Mouse (Mus musculus): ENCODE measurements around the gene Comp. TPM values are rescaled to one million over a fixed set of nuclear protein-coding genes. Genes with fewer than 3 reads are reported as not detected.

Comp gene
- total RNA-seq, 2 experiments from 2014 or later = 0.14 TPM; not detected in 1

- intact Hi-C loops (cut with DNase I) = no loop called here
- DNase-seq (ENCODE audit: extremely low spot score in 1 of 2, low spot score in 2 of 2) = no peak
Observed at GRCm38 (mm10) chr8:70351035-70351999, 22.0 kb upstream of the Comp start.

GRCm38 (mm10) chr8:70352000-70352384 is 21.4 kb upstream of the Comp start:
- DNase-seq (ENCODE audit: extremely low spot score in 1 of 2, low spot score in 2 of 2) = no peak
- intact Hi-C loops (cut with DNase I) = no loop called here

- intact Hi-C loops (cut with DNase I) = no loop called here
- peak in 1 of 2 experiments; percentile 57 for DNase-seq (ENCODE audit: extremely low spot score in 1 of 2, low spot score in 2 of 2)
Observed at GRCm38 (mm10) chr8:70352657-70353151, 20.7 kb upstream of the Comp start.

- intact Hi-C loops (cut with DNase I) = no loop called here
- peak; percentile 98 to 100 for DNase-seq (ENCODE audit: extremely low spot score in 1 of 2, low spot score in 2 of 2)
Observed at GRCm38 (mm10) chr8:70353194-70353817, 20.1 kb upstream of the Comp start, which contains the start of gene Upf1. TSS of gene Upf1 (minus strand) at chr8:70353278.

GRCm38 (mm10) chr8:70354004-70354403 is 19.4 kb upstream of the Comp start:
- DNase-seq (ENCODE audit: extremely low spot score in 1 of 2, low spot score in 2 of 2) = no peak
- intact Hi-C loops (cut with DNase I) = no loop called here

- DNase-seq (ENCODE audit: extremely low spot score in 1 of 2, low spot score in 2 of 2) = no peak
- intact Hi-C loops (cut with DNase I) = no loop called here
Observed at GRCm38 (mm10) chr8:70356111-70356510, 17.2 kb upstream of the Comp start.

- intact Hi-C loops (cut with DNase I) = no loop called here
Observed at GRCm38 (mm10) chr8:70359411-70359810, 13.9 kb upstream of the Comp start.

GRCm38 (mm10) chr8:70360769-70361168 is 12.6 kb upstream of the Comp start:
- intact Hi-C loops (cut with DNase I) = no loop called here
- no peak for DNase-seq (ENCODE audit: extremely low spot score in 1 of 2, low spot score in 2 of 2)

More at GRCm38 (mm10) chr8:70359411-70359810, 13.9 kb upstream of the Comp start:
- DNase-seq (ENCODE audit: extremely low spot score in 1 of 2, low spot score in 2 of 2) = peak in 1 of 2 experiments; percentile 65

- DNase-seq (ENCODE audit: extremely low spot score in 1 of 2, low spot score in 2 of 2) = no peak
- intact Hi-C loops (cut with DNase I) = no loop called here
Observed at GRCm38 (mm10) chr8:70361484-70362032, 11.8 kb upstream of the Comp start.

GRCm38 (mm10) chr8:70364066-70364465 is 9.3 kb upstream of the Comp start:
- intact Hi-C loops (cut with DNase I) = no loop called here
- DNase-seq (ENCODE audit: extremely low spot score in 1 of 2, low spot score in 2 of 2) = peak in 1 of 2 experiments; percentile 59

GRCm38 (mm10) chr8:70366588-70366987 is 6.8 kb upstream of the Comp start:
- DNase-seq (ENCODE audit: extremely low spot score in 1 of 2, low spot score in 2 of 2) = no peak
- intact Hi-C loops (cut with DNase I) = no loop called here

- intact Hi-C loops (cut with DNase I) = no loop called here
- DNase-seq (ENCODE audit: extremely low spot score in 1 of 2, low spot score in 2 of 2) = no peak
Observed at GRCm38 (mm10) chr8:70370476-70370875, 2.9 kb upstream of the Comp start.

GRCm38 (mm10) chr8:70371951-70372350 is 1.4 kb upstream of the Comp start:
- DNase-seq (ENCODE audit: extremely low spot score in 1 of 2, low spot score in 2 of 2) = no peak
- intact Hi-C loops (cut with DNase I) = no loop called here

GRCm38 (mm10) chr8:70374318-70374927 is 1.1 kb downstream of the Comp start:
- DNase-seq (ENCODE audit: extremely low spot score in 1 of 2, low spot score in 2 of 2) = peak in 1 of 2 experiments; percentile 84
- intact Hi-C loops (cut with DNase I) = no loop called here

GRCm38 (mm10) chr8:70375212-70375859 is 2.0 kb downstream of the Comp start:
- intact Hi-C loops (cut with DNase I) = no loop called here
- no peak for DNase-seq (ENCODE audit: extremely low spot score in 1 of 2, low spot score in 2 of 2)

- intact Hi-C loops (cut with DNase I) = no loop called here
- DNase-seq (ENCODE audit: extremely low spot score in 1 of 2, low spot score in 2 of 2) = no peak
Observed at GRCm38 (mm10) chr8:70376275-70376741, 3.0 kb downstream of the Comp start.

- intact Hi-C loops (cut with DNase I) = no loop called here
- DNase-seq (ENCODE audit: extremely low spot score in 1 of 2, low spot score in 2 of 2) = no peak
Observed at GRCm38 (mm10) chr8:70377049-70377448, 3.7 kb downstream of the Comp start.

- no peak for DNase-seq (ENCODE audit: extremely low spot score in 1 of 2, low spot score in 2 of 2)
- intact Hi-C loops (cut with DNase I) = no loop called here
Observed at GRCm38 (mm10) chr8:70380069-70380468, 6.7 kb downstream of the Comp start.

Data from left cerebral cortex, postnatal 10 days (tissue).